Mouse (Mus musculus): ENCODE data around the gene Smyd2.

- TF ChIP-seq POLR2A (IDR thresholded peaks at IDR 0.05; ENCODE audit: control insufficient read depth in 1 of 2, insufficient read depth in 1 of 2, low read depth in 1 of 2, low read length in 2 of 2, poor library complexity in 1 of 2) = no peak
- TF ChIP-seq ZC3H11A (IDR thresholded peaks at IDR 0.05; ENCODE audit: low read depth, low read length) = no peak
- no peak for TF ChIP-seq CTCF (IDR thresholded peaks at IDR 0.05 in 2 of 3, conservative IDR thresholded peaks at IDR 0.05 in 1 of 3; ENCODE audit: control insufficient read depth in 1 of 3, insufficient read depth in 1 of 3, low read depth in 2 of 3, low read length in 3 of 3, poor library complexity in 1 of 3, severe bottlenecking in 1 of 3)
- TF ChIP-seq NRF1 (IDR thresholded peaks at IDR 0.05; ENCODE audit: insufficient read depth, low read depth, low read length, poor library complexity, severe bottlenecking) = no peak
- no peak for TF ChIP-seq TBP (IDR thresholded peaks at IDR 0.05; ENCODE audit: low read depth, low read length)
Measured at GRCm38 (mm10) chr1:189920701-189921567, 1.2 kb downstream of the Smyd2 start.

Data from MEL (cell line).